Mouse (Mus musculus) small intestine, adult 2 months (tissue): ENCODE measurements around the gene Elobl.

ENCODE experiments used
- CTCF ChIP-seq: fragments of 200-500 bp; IDR thresholded peaks from 2 replicates; pipeline ENCODE4 v1.5.1; 2012; ENCODE audit warnings: low read depth, mild to moderate bottlenecking, control low read depth, inconsistent platforms, low read length, moderate library complexity, mixed read lengths; ENCODE audit not compliant: insufficient replicate concordance, insufficient read length; ENCODE audit errors: extremely low read depth
- POLR2A ChIP-seq: fragments of 200-500 bp; IDR thresholded peaks from 2 replicates; pipeline ENCODE4 v1.6.1; 2012; ENCODE audit warnings: low read depth, mild to moderate bottlenecking, control low read depth, inconsistent platforms, low read length, moderate library complexity

DNA sequence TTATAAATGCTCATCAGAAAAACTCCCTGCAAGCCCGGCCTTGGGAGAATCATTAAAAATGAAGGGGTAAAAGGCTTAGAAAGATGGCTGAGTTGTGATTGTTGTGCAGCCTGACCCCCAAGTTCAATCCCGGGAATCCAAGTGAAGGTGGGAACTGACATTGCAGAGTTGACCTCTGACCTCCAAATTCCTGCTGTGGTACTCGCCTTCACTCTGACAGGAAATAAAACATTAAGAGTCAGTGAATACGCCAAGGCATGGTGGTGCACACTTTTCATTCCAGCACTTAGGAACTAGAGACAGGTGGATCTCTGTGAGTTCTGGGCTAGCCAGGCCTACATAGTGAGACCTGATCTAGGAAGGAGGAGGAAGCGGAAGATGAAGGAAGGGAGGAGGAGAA, 38.7 kb upstream of the Elobl start:
- no peak for TF ChIP-seq POLR2A
- no peak for TF ChIP-seq CTCF
